Mouse (Mus musculus): ENCODE results near the gene Mgat2.

GRCm38 (mm10) chr12:69190522-69190921, 6.6 kb downstream of the Mgat2 start:
- TF ChIP-seq POLR2A (IDR thresholded peaks at IDR 0.05; ENCODE audit: borderline replicate concordance, extremely low read depth, low read depth, low read length), result no peak
- TF ChIP-seq CTCF (IDR thresholded peaks at IDR 0.05; ENCODE audit: insufficient read depth, low read length), result no peak
